Mouse (Mus musculus): ENCODE data around the gene Asz1. TPM values are rescaled to one million over a fixed set of nuclear protein-coding genes. Genes with fewer than 3 reads are reported as not detected.

Gene Asz1
- polyA plus RNA-seq, 1 experiment from 2014 or later, result not detected

GRCm38 (mm10) chr6:18029746-18030656, 78.9 kb downstream of the Asz1 start, which contains the start of gene Wnt2:
Wnt2 (minus strand) TSS chr6:18030585.
- Histone ChIP-seq H3K4me1 (ENCODE audit: control insufficient read depth, insufficient read depth, low read length) (peaks cover 10% of the 10 kb centered on the region), H3K27ac (ENCODE audit: low read length) (no peak within 1 kb of the TSS), H3K4me3 (ENCODE audit: low read length) (peak within 1 kb of the TSS; percentile 64), H3K9ac (ENCODE audit: low read length) (peak within 1 kb of the TSS; percentile 51), H3K9me3 (replicated peaks; ENCODE audit: control insufficient read depth, low read length) (no peaks in the 10 kb centered on the region), H3K27me3 (ENCODE audit: control insufficient read depth, insufficient read depth, low read length) (peaks cover 36% of the 10 kb centered on the region), H3K4me2 (ENCODE audit: low read depth, low read length) (peak within 1 kb of the TSS; percentile 95), H3K36me3 (ENCODE audit: control insufficient read depth, insufficient read depth) (no peaks in the 10 kb centered on the region)
- 1% methylated on average over 47 of the region's 47 CpGs for WGBS
- no peak for ATAC-seq (replicated peaks; ENCODE audit: extremely low read depth, insufficient read depth, low FRiP score)

- WGBS, result 79% methylated on average over 8 of the region's 8 CpGs
- Histone ChIP-seq H3K9me3 (replicated peaks; ENCODE audit: control insufficient read depth, low read length) (no peaks in the 10 kb centered on the region), H3K4me1 (ENCODE audit: control insufficient read depth, insufficient read depth, low read length) (no peaks in the 10 kb centered on the region), H3K9ac (ENCODE audit: low read length) (no peak overlapping the region), H3K27ac (ENCODE audit: low read length) (no peak overlapping the region), H3K36me3 (ENCODE audit: control insufficient read depth, insufficient read depth) (no peaks in the 10 kb centered on the region), H3K27me3 (ENCODE audit: control insufficient read depth, insufficient read depth, low read length) (peaks cover 8% of the 10 kb centered on the region), H3K4me3 (ENCODE audit: low read length) (no peak overlapping the region), H3K4me2 (ENCODE audit: low read depth, low read length) (no peak overlapping the region)
- no peak for ATAC-seq (replicated peaks; ENCODE audit: extremely low read depth, insufficient read depth, low FRiP score)
Measured at GRCm38 (mm10) chr6:18024133-18024794, 84.6 kb downstream of the Asz1 start.

GRCm38 (mm10) chr6:18013346-18013745, 95.5 kb downstream of the Asz1 start:
- no peaks in the 10 kb centered on the region for H3K4me1 ChIP-seq (ENCODE audit: control insufficient read depth, insufficient read depth, low read length)
- no peak for ATAC-seq (replicated peaks; ENCODE audit: extremely low read depth, insufficient read depth, low FRiP score)
- no peak overlapping the region for H3K27ac ChIP-seq (ENCODE audit: low read length)
- WGBS, result 68% methylated on average over 7 of the region's 7 CpGs
- no peak overlapping the region for H3K9ac ChIP-seq (ENCODE audit: low read length)
- H3K4me2 ChIP-seq (ENCODE audit: low read depth, low read length), result no peak overlapping the region
- H3K27me3 ChIP-seq (ENCODE audit: control insufficient read depth, insufficient read depth, low read length), result no peaks in the 10 kb centered on the region
- H3K4me3 ChIP-seq (ENCODE audit: low read length), result no peak overlapping the region
- H3K9me3 ChIP-seq (replicated peaks; ENCODE audit: control insufficient read depth, low read length), result no peaks in the 10 kb centered on the region
- no peaks in the 10 kb centered on the region for H3K36me3 ChIP-seq (ENCODE audit: control insufficient read depth, insufficient read depth)

GRCm38 (mm10) chr6:18007356-18007755, 101.5 kb downstream of the Asz1 start:
- Histone ChIP-seq H3K27ac (ENCODE audit: low read length) (no peak overlapping the region), H3K27me3 (ENCODE audit: control insufficient read depth, insufficient read depth, low read length) (no peaks in the 10 kb centered on the region)

GRCm38 (mm10) chr6:18002065-18002464, 106.8 kb downstream of the Asz1 start:
- WGBS, result 85% methylated on average over 6 of the region's 6 CpGs
- no peaks in the 10 kb centered on the region for H3K36me3 ChIP-seq (ENCODE audit: control insufficient read depth, insufficient read depth)
- no peaks in the 10 kb centered on the region for H3K9me3 ChIP-seq (replicated peaks; ENCODE audit: control insufficient read depth, low read length)
- ATAC-seq (replicated peaks; ENCODE audit: extremely low read depth, insufficient read depth, low FRiP score), result no peak
- no peaks in the 10 kb centered on the region for H3K4me1 ChIP-seq (ENCODE audit: control insufficient read depth, insufficient read depth, low read length)
- no peak overlapping the region for H3K27ac ChIP-seq (ENCODE audit: low read length)
- no peak overlapping the region for H3K9ac ChIP-seq (ENCODE audit: low read length)
- no peak overlapping the region for H3K4me2 ChIP-seq (ENCODE audit: low read depth, low read length)
- H3K27me3 ChIP-seq (ENCODE audit: control insufficient read depth, insufficient read depth, low read length), result no peaks in the 10 kb centered on the region
- H3K4me3 ChIP-seq (ENCODE audit: low read length), result no peak overlapping the region

More at GRCm38 (mm10) chr6:18007356-18007755, 101.5 kb downstream of the Asz1 start:
- H3K9me3 ChIP-seq (replicated peaks; ENCODE audit: control insufficient read depth, low read length), result no peaks in the 10 kb centered on the region
- no peaks in the 10 kb centered on the region for H3K36me3 ChIP-seq (ENCODE audit: control insufficient read depth, insufficient read depth)
- WGBS, result 46% methylated on average over 3 of the region's 3 CpGs
- no peak for ATAC-seq (replicated peaks; ENCODE audit: extremely low read depth, insufficient read depth, low FRiP score)
- no peak overlapping the region for H3K4me3 ChIP-seq (ENCODE audit: low read length)
- no peak overlapping the region for H3K4me2 ChIP-seq (ENCODE audit: low read depth, low read length)
- H3K9ac ChIP-seq (ENCODE audit: low read length), result no peak overlapping the region
- no peaks in the 10 kb centered on the region for H3K4me1 ChIP-seq (ENCODE audit: control insufficient read depth, insufficient read depth, low read length)

Other genes starting within 250 kb of the Asz1 start
- 2.8 and 8.1 TPM in 2 replicates for gene Wnt2, start 78.5 kb downstream of the Asz1 start, polyA plus RNA-seq (2015; fragmentation: Nextera tagmentation; extraction: Ambion mirVana)
- gene Cftr, start 61.6 kb upstream of the Asz1 start, polyA plus RNA-seq (2015; fragmentation: Nextera tagmentation; extraction: Ambion mirVana), result 0.20 and 0.67 TPM in 2 replicates